Mouse (Mus musculus): ENCODE data around the gene Rbms3.

GRCm38 (mm10) chr9:117600781-117601180 lies 28.9 kb downstream of the Rbms3 start:
- TF ChIP-seq CTCF (IDR thresholded peaks at IDR 0.05; ENCODE audit: control insufficient read depth, insufficient read depth, low read length) = no peak
- TF ChIP-seq POLR2A (IDR thresholded peaks at IDR 0.05; ENCODE audit: borderline replicate concordance, control insufficient read depth, low read depth, low read length) = no peak

Data from bone marrow, adult 2 months (tissue).